Mouse (Mus musculus): Measurements from ENCODE around the gene Shc1. TPM values are rescaled to one million over a fixed set of nuclear protein-coding genes. Genes with fewer than 3 reads are reported as not detected.

Shc1 gene
- 42.6 and 45.2 TPM in 2 replicates for polyA plus RNA-seq (2015; fragmentation: Nextera tagmentation; extraction: Ambion mirVana)

GRCm38 (mm10) chr3:89418170-89418860 is at the start of gene Shc1, which contains the start of gene Cks1b:
Gene Shc1, plus strand, starts transcription at chr3:89418443.
Gene Cks1b, minus strand, starts transcription at chr3:89418383.

DNA sequence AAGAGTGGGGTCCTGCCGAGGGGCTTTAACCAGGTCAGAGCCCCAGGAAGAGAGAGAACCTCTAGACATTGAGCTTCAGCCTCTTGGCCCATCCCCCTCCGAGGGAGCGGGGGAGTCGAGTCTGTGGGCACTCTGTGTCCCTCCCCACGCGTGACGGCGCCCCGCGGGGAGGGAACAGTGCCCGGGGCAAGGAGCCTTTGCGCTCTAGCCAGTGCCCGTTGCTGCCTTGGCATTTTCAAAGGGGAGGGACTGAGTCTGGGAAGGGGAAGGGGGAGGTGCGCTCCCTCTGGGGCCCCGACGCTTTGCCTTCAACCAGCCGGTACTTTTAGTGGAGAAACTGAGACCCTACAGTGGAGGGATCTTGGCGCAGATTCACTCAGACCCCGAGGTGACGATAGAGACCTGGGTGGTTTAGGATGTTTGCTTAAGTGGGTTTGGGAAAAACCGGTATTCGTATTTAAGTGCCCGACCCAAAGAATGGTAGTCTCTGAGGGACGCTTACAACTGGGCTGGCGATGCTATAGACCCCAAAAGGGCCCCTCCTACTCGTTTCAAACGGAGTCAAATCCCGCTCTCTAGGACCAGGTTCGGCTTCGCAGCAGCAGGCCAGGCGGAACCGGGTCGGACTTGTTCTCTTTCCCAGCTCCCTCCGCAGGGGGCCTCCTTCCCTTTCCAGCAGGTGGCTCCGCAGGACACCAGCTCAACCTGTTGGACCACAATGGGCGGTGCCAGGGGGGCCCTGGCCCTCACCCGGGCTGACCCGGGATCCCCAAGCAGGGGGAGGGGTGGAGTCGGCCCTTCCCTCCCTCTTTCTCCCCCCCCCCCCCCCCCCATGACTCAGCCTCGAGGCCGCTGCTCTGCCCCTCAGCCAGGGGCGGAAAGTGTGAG is 24.0 kb upstream of the Shc1 start, which contains the start of gene Zbtb7b:
TSS of gene Zbtb7b (minus strand) at position 771 of the 888 bp plus-strand sequence.

GRCm38 (mm10) chr3:89402693-89403092 is 15.6 kb upstream of the Shc1 start, which contains the start of gene Lenep:
Gene Lenep, minus strand, starts transcription at chr3:89402793.

GRCm38 (mm10) chr3:89411490-89412393 is 6.5 kb upstream of the Shc1 start, which contains the start of gene Flad1:
Gene Flad1, minus strand, starts transcription at chr3:89411870.

GRCm38 (mm10) chr3:89430171-89431159 is 12.2 kb downstream of the Shc1 start, which contains the start of gene Pygo2:
Gene Pygo2, plus strand, starts transcription at chr3:89430214.

DNA sequence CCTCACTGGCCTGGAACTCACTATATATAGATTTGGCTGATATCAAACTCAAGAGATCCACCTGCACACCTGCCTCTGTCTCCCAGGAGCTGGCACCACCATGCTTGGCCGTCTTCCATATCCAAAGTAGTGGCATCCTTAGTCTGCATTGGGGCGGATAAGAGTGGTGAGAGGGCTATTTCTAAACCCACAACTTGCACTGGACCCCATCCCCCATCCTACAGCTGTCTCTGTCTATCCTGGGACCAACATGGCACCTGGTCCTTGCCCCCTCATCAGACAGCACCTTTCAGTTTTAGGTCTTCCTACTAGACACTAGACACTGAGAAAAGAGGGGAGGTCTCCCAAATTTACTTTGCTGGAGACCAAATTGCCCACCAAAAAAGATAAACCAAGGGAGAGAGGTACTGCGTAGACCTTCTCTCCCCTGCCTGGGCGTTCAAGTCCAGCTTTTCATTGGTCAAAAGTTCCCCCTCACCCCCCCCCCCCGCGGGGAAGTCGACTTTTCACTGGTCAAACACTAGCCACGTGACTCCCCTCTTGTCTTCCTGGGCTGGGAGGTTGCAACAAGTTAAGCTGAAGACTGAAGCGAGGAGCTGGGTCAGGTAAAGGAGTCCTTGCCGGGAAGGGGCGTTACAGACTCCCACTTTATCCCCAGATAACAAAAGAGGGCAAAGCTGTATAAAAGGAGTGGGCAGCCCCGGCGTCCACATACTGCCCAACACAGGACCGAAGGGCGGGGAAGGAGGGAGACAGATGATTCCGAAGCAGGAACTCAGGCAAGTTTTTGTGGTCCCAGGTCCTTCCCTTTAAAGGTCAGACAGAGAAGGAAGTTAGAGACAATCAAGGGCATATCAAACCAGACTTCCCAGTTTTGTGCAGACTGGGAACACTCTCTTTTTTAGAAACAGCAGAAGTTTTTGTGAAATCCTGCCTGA is 18.2 kb downstream of the Shc1 start, which contains the start of gene Pbxip1:
TSS of gene Pbxip1 (plus strand) at position 531 of the 938 bp plus-strand sequence.

GRCm38 (mm10) chr3:89454401-89455177 is 36.3 kb downstream of the Shc1 start, which contains the start of gene Pmvk:
Gene Pmvk, plus strand, starts transcription at chr3:89454541.

Other genes with a start within 250 kb of the Shc1 start
- gene Scamp3, start 241.0 kb upstream of the Shc1 start, polyA plus RNA-seq (2015; fragmentation: Nextera tagmentation; extraction: Ambion mirVana), result 51.1 and 56.9 TPM in 2 replicates
- gene Fam189b, start 235.3 kb upstream of the Shc1 start, polyA plus RNA-seq (2015; fragmentation: Nextera tagmentation; extraction: Ambion mirVana), result 3.4 and 7.0 TPM in 2 replicates
- 27.4 and 34.1 TPM in 2 replicates for gene Gba, start 215.5 kb upstream of the Shc1 start, polyA plus RNA-seq (2015; fragmentation: Nextera tagmentation; extraction: Ambion mirVana)
- 4.1 and 6.7 TPM in 2 replicates for gene Thbs3, start 203.3 kb upstream of the Shc1 start, polyA plus RNA-seq (2015; fragmentation: Nextera tagmentation; extraction: Ambion mirVana)
- 110 and 117 TPM in 2 replicates for gene Mtx1, start 191.4 kb upstream of the Shc1 start, polyA plus RNA-seq (2015; fragmentation: Nextera tagmentation; extraction: Ambion mirVana)
- gene Muc1, start 189.4 kb upstream of the Shc1 start, polyA plus RNA-seq (2015; fragmentation: Nextera tagmentation; extraction: Ambion mirVana), result 0.24 and 0.66 TPM in 2 replicates
- 142 and 145 TPM in 2 replicates for gene Krtcap2, start 172.5 kb upstream of the Shc1 start, polyA plus RNA-seq (2015; fragmentation: Nextera tagmentation; extraction: Ambion mirVana)
- 0.10 and 0.32 TPM in 2 replicates for gene Trim46, start 172.1 kb upstream of the Shc1 start, polyA plus RNA-seq (2015; fragmentation: Nextera tagmentation; extraction: Ambion mirVana)
- 92.8 and 112 TPM in 2 replicates for gene Dpm3, start 159.1 kb upstream of the Shc1 start, polyA plus RNA-seq (2015; fragmentation: Nextera tagmentation; extraction: Ambion mirVana)
- 36.7 and 47.5 TPM in 2 replicates for gene Slc50a1, start 147.9 kb upstream of the Shc1 start, polyA plus RNA-seq (2015; fragmentation: Nextera tagmentation; extraction: Ambion mirVana)
- 12.4 and 15.9 TPM in 2 replicates for gene Efna1, start 137.3 kb upstream of the Shc1 start, polyA plus RNA-seq (2015; fragmentation: Nextera tagmentation; extraction: Ambion mirVana)
- 0.12 and 0.20 TPM in 2 replicates for gene Efna3, start 95.5 kb upstream of the Shc1 start, polyA plus RNA-seq (2015; fragmentation: Nextera tagmentation; extraction: Ambion mirVana)
- gene Efna4, start 80.4 kb upstream of the Shc1 start, polyA plus RNA-seq (2015; fragmentation: Nextera tagmentation; extraction: Ambion mirVana), result 2.4 and 2.6 TPM in 2 replicates
- 32.1 and 39.1 TPM in 2 replicates for gene Adam15, start 68.4 kb upstream of the Shc1 start, polyA plus RNA-seq (2015; fragmentation: Nextera tagmentation; extraction: Ambion mirVana)
- 0.07 TPM in 1 of 2 replicates, not detected in the other for gene Dcst2, start 56.5 kb upstream of the Shc1 start, polyA plus RNA-seq (2015; fragmentation: Nextera tagmentation; extraction: Ambion mirVana)
- gene Dcst1, start 53.2 kb upstream of the Shc1 start, polyA plus RNA-seq (2015; fragmentation: Nextera tagmentation; extraction: Ambion mirVana), result 0.10 and 0.22 TPM in 2 replicates
- gene Zbtb7b, start 23.7 kb upstream of the Shc1 start, polyA plus RNA-seq (2015; fragmentation: Nextera tagmentation; extraction: Ambion mirVana), result 2.5 and 4.8 TPM in 2 replicates
- not detected in 2 replicates for gene Lenep, start 15.7 kb upstream of the Shc1 start, polyA plus RNA-seq (2015; fragmentation: Nextera tagmentation; extraction: Ambion mirVana)
- 17.2 and 17.7 TPM in 2 replicates for gene Flad1, start 6.6 kb upstream of the Shc1 start, polyA plus RNA-seq (2015; fragmentation: Nextera tagmentation; extraction: Ambion mirVana)
- gene Cks1b, start 60 bp upstream of the Shc1 start, polyA plus RNA-seq (2015; fragmentation: Nextera tagmentation; extraction: Ambion mirVana), result 345 and 362 TPM in 2 replicates
- 13.2 and 16.6 TPM in 2 replicates for gene Pygo2, start 11.8 kb downstream of the Shc1 start, polyA plus RNA-seq (2015; fragmentation: Nextera tagmentation; extraction: Ambion mirVana)
- 19.8 and 25.3 TPM in 2 replicates for gene Pbxip1, start 18.3 kb downstream of the Shc1 start, polyA plus RNA-seq (2015; fragmentation: Nextera tagmentation; extraction: Ambion mirVana)
- gene Pmvk, start 36.1 kb downstream of the Shc1 start, polyA plus RNA-seq (2015; fragmentation: Nextera tagmentation; extraction: Ambion mirVana), result 25.5 and 26.8 TPM in 2 replicates
- 0.43 and 1.0 TPM in 2 replicates for gene Kcnn3, start 101.7 kb downstream of the Shc1 start, polyA plus RNA-seq (2015; fragmentation: Nextera tagmentation; extraction: Ambion mirVana)